Mouse (Mus musculus) v-Abl transformed pro-B cells (cell line): ENCODE results near the gene Zfp687.
"Not testable (repeated sequence)": the region's sequence is repeated elsewhere in the genome, so short reads cannot be mapped to it uniquely, and the experiment has no call there.

Experiments
- in situ Hi-C, 2 experiments: fragments of 400-800 bp; cut with MboI; formaldehyde crosslinking; loops; one replicate each; pipeline ENCODE4 v1.15.1; 2025; ENCODE audit not compliant: unreplicated experiment in 2 of 2

The Zfp687 gene

DNA sequence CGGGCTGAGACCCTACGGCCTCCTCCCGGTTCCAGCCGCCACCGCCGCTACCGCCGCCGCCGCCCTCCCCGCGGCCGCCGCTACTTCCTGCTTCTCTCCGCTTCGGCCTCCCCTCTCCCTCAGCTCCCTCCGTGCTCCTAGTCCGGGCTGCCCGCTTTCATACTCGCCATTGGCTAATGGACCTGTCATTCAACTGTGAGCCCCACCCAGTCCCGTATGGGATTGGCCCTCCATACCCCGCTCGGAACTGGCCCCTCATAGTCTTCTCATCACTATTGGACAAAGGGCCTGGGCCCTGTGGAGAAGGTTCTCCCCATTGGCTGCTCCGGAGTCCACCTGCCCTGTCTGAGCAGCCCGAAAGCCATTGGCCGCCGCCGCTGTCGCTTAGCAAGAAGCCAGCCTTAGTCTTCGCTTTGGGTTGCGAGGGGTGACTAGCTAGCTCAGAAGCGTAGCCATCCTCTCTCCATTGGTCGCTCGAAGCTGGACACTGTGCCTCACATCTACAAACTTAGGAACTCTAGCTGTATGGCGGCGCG, at the start of gene Zfp687:
TSS of gene Zfp687 (minus strand) at position 112 of the 536 bp plus-strand sequence.
- in situ Hi-C loops = no loop called here

GRCm38 (mm10) chr3:95063741-95064140, 48.5 kb upstream of the Zfp687 start:
- in situ Hi-C loops = loop anchor here in 1 of 2 experiments (5.0 kb wide), 1 partner anchor 199 kb away; no protein-coding TSS in a partner anchor

- in situ Hi-C loops = loop anchor here (5.0 to 10.0 kb wide), 3 partner anchors 89 to 693 kb away; partner anchors contain the start of gene C2cd4d (in 1 of the 2)
These were observed 42.8 kb upstream of the Zfp687 start for GRCm38 (mm10) chr3:95058078-95058477.

DNA sequence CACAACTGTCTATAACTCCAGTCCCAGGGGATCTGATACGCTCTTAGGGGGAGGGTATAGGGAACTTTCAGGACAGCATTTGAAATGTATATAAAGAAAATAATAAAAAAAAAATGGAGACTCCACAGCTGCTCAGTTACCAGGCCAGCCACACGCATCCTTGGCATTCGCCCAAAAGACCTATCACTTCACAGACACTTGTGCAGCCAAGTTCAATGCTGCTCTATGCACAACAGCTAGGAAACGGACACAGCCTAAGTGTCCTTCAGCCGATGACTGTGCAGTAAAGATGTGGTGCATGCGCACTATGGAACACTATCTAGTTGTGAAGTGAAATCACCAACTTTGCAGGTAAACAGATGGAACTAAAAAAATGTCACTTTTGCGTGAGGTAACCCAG, 41.0 kb upstream of the Zfp687 start:
- in situ Hi-C loops = loop anchor here (5.0 to 10.0 kb wide), 3 partner anchors 91 to 691 kb away; partner anchors contain the start of gene C2cd4d (in 1 of the 2)

- in situ Hi-C loops = loop anchor here (5.0 to 10.0 kb wide), 3 partner anchors 93 to 690 kb away; partner anchors contain the start of gene C2cd4d (in 1 of the 2)
These were observed 39.4 kb upstream of the Zfp687 start for GRCm38 (mm10) chr3:95054481-95055260.

- in situ Hi-C loops = loop anchor here (10.0 kb wide), 2 partner anchors 101 to 689 kb away; partner anchors contain the start of gene C2cd4d (in 1 of the 2)
These were observed 38.5 kb upstream of the Zfp687 start for GRCm38 (mm10) chr3:95053701-95054100.

- in situ Hi-C loops = loop anchor here (10.0 kb wide), 2 partner anchors 102 to 688 kb away; partner anchors contain the start of gene C2cd4d (in 1 of the 2)
These were observed 37.7 kb upstream of the Zfp687 start for GRCm38 (mm10) chr3:95052959-95053358.

GRCm38 (mm10) chr3:95047914-95048313, 32.7 kb upstream of the Zfp687 start:
- in situ Hi-C loops = no loop called here

DNA sequence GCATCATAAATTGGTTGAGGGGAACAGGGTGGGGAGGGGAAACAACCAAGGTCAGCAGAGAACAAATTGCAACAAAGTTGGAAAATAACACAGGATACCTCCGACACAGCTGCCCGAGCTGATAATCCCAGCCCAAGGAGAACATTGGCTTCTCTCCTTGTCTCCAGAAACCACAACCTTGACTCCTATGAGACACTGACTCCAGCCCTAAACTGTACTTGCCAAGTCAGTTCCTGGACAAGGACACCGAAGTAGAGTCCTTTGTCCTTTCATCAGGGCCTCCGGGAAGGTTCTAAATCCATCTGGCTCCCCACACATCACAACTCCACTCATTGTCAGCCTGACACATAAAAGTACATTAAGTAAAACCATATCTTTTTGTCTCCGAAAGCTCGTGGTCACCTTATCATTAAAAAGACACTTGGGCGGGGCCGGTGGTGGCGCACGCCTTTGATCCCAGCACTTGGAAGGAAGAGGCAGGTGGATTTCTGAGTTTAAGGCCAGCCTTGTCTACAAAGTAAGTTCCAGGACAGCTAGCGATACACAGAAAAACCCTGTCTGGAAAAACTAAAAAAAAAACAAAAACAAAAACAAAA, 31.3 kb upstream of the Zfp687 start:
- in situ Hi-C loops = no loop called here

DNA sequence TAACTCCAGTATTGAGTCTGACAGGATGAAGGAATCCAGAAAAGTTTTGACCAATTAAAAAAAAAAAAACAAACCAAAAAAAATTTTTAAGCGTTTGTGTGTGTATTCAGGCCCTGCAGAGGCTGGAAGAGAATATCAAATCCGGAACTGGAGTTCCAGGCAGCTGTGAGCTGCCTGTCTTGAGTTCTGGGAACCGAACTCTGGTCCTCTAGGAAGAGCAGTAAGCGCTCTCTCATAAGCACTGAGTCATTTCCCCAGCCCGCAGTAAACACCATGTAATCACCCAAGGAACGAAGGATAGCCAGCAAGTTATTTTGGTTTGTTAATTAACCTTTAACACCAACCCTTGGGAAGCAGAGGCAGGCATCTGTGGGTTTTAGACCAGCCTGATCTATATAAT, 28.0 kb upstream of the Zfp687 start:
- in situ Hi-C loops = no loop called here

GRCm38 (mm10) chr3:95042838-95043229, 27.6 kb upstream of the Zfp687 start:
- in situ Hi-C loops = no loop called here

DNA sequence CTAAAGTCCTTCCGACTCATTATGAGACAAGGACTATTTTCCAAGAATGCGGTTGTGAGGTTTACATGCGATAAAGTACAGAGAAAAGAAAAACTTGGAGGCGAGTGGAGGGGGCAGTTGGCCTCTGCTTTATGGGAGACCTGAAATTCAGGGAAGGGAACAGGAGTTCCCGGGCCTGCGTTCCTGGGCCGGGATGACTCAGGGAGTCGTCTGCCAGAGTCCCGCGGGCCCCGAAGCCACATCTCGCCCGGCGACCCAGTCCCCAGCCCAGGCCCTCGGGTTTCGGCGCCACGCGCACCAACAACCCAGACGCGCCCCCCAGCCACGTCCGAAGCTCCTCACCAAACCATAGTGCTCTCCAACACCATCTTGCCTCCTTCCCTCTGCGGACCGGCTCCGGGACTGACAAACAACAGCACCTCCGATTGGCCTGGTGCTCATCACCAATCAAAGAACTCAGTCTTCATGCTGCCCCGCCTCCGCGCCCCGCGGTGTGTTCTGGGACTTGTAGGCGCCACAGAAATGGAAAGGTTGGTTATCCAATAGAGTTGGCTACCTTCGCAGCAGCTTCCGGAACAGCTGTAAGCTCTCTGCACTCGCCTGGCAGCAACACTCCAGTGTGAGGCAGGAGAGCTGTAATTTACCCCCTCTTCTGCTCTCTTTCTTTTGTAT, 27.1 kb upstream of the Zfp687 start, which contains the start of gene Psmd4:
TSS of gene Psmd4 (minus strand) at position 449 of the 672 bp plus-strand sequence.
- in situ Hi-C loops = no loop called here

DNA sequence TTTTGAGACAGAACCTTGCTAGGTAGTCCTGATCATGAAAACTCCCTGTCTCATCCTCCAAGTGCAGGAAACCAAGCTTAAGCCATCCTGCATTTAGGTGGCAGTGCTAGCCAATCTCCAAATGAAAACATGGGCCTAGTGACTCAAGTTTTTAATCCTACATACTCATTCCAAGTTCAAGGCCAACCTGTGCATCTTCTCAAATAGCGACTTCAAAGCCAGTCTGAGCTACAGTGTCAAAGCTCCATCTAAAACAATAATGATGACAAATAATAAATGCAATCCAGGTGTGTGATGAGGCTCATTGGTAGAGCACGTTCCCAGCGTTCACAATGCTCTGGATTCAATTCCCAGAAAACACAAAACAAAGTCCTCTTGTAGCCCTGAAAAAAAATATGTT, 26.4 kb upstream of the Zfp687 start:
- in situ Hi-C loops = no loop called here

DNA sequence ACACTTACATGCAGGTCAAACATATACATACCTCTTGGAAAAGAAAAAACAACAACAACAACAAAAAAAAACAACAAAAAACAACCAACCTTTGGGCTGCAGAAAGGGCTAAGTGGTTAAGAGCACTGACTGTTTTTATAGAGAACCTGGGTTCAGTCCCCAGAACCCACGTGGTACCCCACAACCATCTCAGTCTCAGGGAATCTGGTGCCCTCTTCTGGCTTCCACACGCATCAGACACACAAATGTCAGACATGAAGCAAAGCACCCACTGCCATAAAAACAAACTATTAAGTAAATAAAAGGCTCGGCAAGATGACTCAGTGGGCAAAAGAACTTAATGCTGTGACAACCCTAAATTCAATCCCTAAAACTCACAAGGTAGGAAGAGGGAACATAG, 14.7 kb upstream of the Zfp687 start:
- in situ Hi-C loops = no loop called here

DNA sequence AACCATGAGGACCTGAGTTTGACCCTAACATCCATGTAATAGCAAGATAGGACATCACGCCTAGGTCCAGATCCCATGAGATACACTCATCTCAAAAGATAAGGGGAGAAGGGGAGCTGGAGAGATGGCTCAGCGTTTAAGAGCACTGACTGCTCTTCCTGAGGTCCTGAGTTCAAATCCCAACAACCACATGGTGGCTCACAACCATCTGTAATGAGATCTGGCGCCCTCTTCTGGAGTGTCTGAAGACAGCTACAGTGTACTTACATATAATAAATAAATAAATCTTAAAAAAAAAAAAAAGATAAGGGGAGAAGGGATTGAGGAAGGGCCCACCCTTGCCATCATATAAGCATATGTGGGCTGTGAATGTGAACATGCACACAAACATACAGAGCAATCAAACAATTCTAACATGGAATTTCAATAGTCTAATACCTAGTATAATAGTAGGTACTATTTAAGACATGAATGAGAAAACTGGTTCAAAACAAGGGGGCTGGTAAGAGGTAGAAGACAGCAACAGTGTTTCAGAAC, 14.1 kb upstream of the Zfp687 start:
- in situ Hi-C loops = not testable (repeated sequence)

GRCm38 (mm10) chr3:95028603-95029002, 13.4 kb upstream of the Zfp687 start:
- in situ Hi-C loops = no loop called here

GRCm38 (mm10) chr3:95027701-95028100, 12.5 kb upstream of the Zfp687 start:
- in situ Hi-C loops = no loop called here

- in situ Hi-C loops = no loop called here
These were observed 11.9 kb upstream of the Zfp687 start for GRCm38 (mm10) chr3:95027057-95027645.

DNA sequence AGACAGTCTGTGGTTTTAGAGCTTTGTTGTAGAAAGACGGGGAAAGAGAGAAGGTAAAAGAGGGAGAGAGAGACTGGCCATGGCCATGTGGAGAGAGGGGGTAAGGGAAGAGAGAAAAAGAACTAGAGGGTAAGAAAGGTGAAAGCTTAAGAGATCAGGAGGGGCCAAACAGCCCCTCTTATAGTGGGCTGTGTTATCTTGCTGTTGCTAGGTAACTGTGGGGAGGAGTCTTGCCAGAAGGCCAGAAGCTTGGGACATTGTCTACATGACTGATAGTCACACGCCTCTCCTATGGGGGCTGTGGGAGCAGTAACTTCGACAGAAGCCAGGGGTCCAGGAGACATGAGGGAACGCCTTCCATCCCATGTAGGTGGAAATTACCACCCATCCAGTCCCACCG, 10.0 kb upstream of the Zfp687 start:
- in situ Hi-C loops = no loop called here

DNA sequence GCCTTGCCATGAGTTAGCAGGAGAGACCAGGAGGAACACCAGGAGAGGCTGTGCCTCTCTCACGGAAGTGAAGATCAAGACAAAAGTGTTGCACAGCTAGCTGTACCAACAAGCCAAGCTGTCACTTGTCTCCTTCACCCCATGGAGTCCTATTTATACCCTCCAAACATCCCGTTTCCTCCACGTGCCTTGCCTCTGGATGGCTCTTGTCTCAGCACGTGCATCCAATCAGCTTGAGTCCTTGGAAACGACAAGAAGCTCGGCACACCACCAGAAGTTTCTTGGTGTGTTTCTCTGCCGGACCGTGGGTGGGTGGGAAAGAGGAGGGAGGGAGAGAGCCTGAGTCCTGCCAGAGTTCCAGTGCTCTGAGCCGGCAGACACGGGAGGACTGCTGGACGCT, 9.3 kb upstream of the Zfp687 start:
- in situ Hi-C loops = no loop called here
